Mouse (Mus musculus) kidney, embryonic 16.5 days (tissue): Measurements from ENCODE around the gene Iqcn. TPM values are rescaled to one million over a fixed set of nuclear protein-coding genes. Genes with fewer than 3 reads are reported as not detected.
A peak's percentile ranks its signal among the peaks of the same experiment; 100 is the strongest.

Source experiments
- ATAC-seq: fragments of 200-750 bp; cut with Nextera tagmentation; 2 replicates; pipeline ENCODE4 v1.8.0; 2017; ENCODE audit warnings: moderate TSS enrichment; ENCODE audit not compliant: low FRiP score, low TSS enrichment
- H3K27ac ChIP-seq: fragments of 300-500 bp; sonication (generic); 2 replicates; pipeline ENCODE4 v1.5.1; 2014; ENCODE audit warnings: low read length
- H3K27me3 ChIP-seq: fragments of 300-500 bp; sonication (generic); 2 replicates; pipeline ENCODE4 v1.6.1; 2014; ENCODE audit warnings: low read length, control low read depth, mixed read lengths; ENCODE audit not compliant: insufficient read depth
- H3K36me3 ChIP-seq: fragments of 300-500 bp; sonication (generic); 2 replicates; pipeline ENCODE4 v1.6.1; 2014; ENCODE audit warnings: low read length, control low read depth, mixed read lengths; ENCODE audit not compliant: insufficient read depth
- H3K4me1 ChIP-seq: fragments of 300-500 bp; sonication (generic); 2 replicates; pipeline ENCODE4 v1.6.1; 2014; ENCODE audit warnings: low read length, control low read depth, mixed read lengths; ENCODE audit not compliant: insufficient read depth
- H3K4me2 ChIP-seq: fragments of 300-500 bp; sonication (generic); replicated peaks from 2 replicates; pipeline ENCODE4 v1.6.1; 2014; ENCODE audit warnings: low read depth, low read length
- H3K4me3 ChIP-seq: fragments of 300-500 bp; sonication (generic); 2 replicates; pipeline ENCODE4 v1.5.1; 2014; ENCODE audit warnings: mild to moderate bottlenecking, low read length
- H3K9ac ChIP-seq: fragments of 300-500 bp; sonication (generic); replicated peaks from 2 replicates; pipeline ENCODE4 v1.6.1; 2014; ENCODE audit warnings: low read length
- H3K9me3 ChIP-seq: fragments of 300-500 bp; sonication (generic); 2 replicates; pipeline ENCODE4 v1.6.1; 2016; ENCODE audit warnings: low read length, control low read depth
- WGBS: fragments of 180-500 bp; shearing (Covaris S2); extraction: QIAGEN DNeasy Blood & Tissue Kit; methylation state at CpG from one replicate; pipeline ENCODE4 v1.1.7; 2014; 5-methylcytosine and 5-hydroxymethylcytosine counted together
- polyA plus RNA-seq: library from polyadenylated mRNA; unstranded; fragments of >200 nt; fragmentation: Nextera tagmentation; extraction: Ambion mirVana; gene quantifications from 2 replicates; pipeline ENCODE4 v1.2.1, GENCODE M21; 2015

Iqcn gene
- polyA plus RNA-seq, 1 experiment from 2014 or later = 0.04 TPM

- Histone ChIP-seq H3K4me1 (peaks cover 22% of the 10 kb centered on the region), H3K4me2 (no peak overlapping the region), H3K36me3 (no peaks in the 10 kb centered on the region), H3K9ac (no peak overlapping the region), H3K27ac (no peak overlapping the region), H3K9me3 (no peaks in the 10 kb centered on the region), H3K27me3 (peaks cover 55% of the 10 kb centered on the region), H3K4me3 (no peak overlapping the region)
- WGBS = 55% methylated on average over 11 of the region's 11 CpGs
- no peak for ATAC-seq
Measured at GRCm38 (mm10) chr8:70742176-70742575, 38.9 kb downstream of the Iqcn start.

GRCm38 (mm10) chr8:70742981-70743655 is 39.9 kb downstream of the Iqcn start:
- Histone ChIP-seq H3K27ac (no peak overlapping the region), H3K9me3 (no peaks in the 10 kb centered on the region), H3K4me1 (peaks cover 23% of the 10 kb centered on the region), H3K4me3 (peak overlapping the region; percentile 38), H3K27me3 (peaks cover 59% of the 10 kb centered on the region), H3K9ac (peak overlapping the region; percentile 58; the same call in 1 of the 2 replicates), H3K4me2 (peak overlapping the region; percentile 59), H3K36me3 (no peaks in the 10 kb centered on the region)
- 3% methylated on average over 38 of the region's 38 CpGs for WGBS
- no peak for ATAC-seq

- ATAC-seq = peak; percentile 20
- Histone ChIP-seq H3K4me1 (peaks cover 23% of the 10 kb centered on the region), H3K4me2 (peak overlapping the region; percentile 59), H3K27ac (no peak overlapping the region), H3K9me3 (no peaks in the 10 kb centered on the region), H3K9ac (peak overlapping the region; percentile 58), H3K36me3 (no peaks in the 10 kb centered on the region), H3K27me3 (peaks cover 64% of the 10 kb centered on the region), H3K4me3 (peak overlapping the region; percentile 38)
- 4% methylated on average over 48 of the region's 48 CpGs for WGBS
Measured at GRCm38 (mm10) chr8:70743656-70744590, 40.7 kb downstream of the Iqcn start.

GRCm38 (mm10) chr8:70744806-70745205 is 41.5 kb downstream of the Iqcn start:
- no peak overlapping the region for H3K27ac ChIP-seq
- H3K9ac ChIP-seq = no peak overlapping the region
- ATAC-seq = no peak
- WGBS = 43% methylated on average over 11 of the region's 11 CpGs
- H3K27me3 ChIP-seq = peaks cover 64% of the 10 kb centered on the region
- H3K4me1 ChIP-seq = peaks cover 23% of the 10 kb centered on the region
- no peak overlapping the region for H3K4me3 ChIP-seq
- no peaks in the 10 kb centered on the region for H3K36me3 ChIP-seq
- no peak overlapping the region; the same call in 1 of the 2 replicates for H3K4me2 ChIP-seq
- H3K9me3 ChIP-seq = no peaks in the 10 kb centered on the region

GRCm38 (mm10) chr8:70745691-70746220 is 42.5 kb downstream of the Iqcn start:
- peaks cover 64% of the 10 kb centered on the region for H3K27me3 ChIP-seq
- WGBS = 53% methylated on average over 19 of the region's 19 CpGs
- H3K4me1 ChIP-seq = peaks cover 23% of the 10 kb centered on the region
- no peak for ATAC-seq
- H3K27ac ChIP-seq = no peak overlapping the region
- no peak overlapping the region for H3K9ac ChIP-seq
- H3K9me3 ChIP-seq = no peaks in the 10 kb centered on the region
- no peak overlapping the region for H3K4me3 ChIP-seq
- H3K4me2 ChIP-seq = no peak overlapping the region
- H3K36me3 ChIP-seq = no peaks in the 10 kb centered on the region

- 46% methylated on average over 9 of the region's 9 CpGs for WGBS
- Histone ChIP-seq H3K9ac (no peak overlapping the region), H3K27me3 (peaks cover 57% of the 10 kb centered on the region), H3K4me1 (peaks cover 23% of the 10 kb centered on the region), H3K36me3 (no peaks in the 10 kb centered on the region), H3K27ac (no peak overlapping the region), H3K4me2 (no peak overlapping the region), H3K4me3 (no peak overlapping the region), H3K9me3 (no peaks in the 10 kb centered on the region)
- ATAC-seq = no peak
Measured at GRCm38 (mm10) chr8:70746676-70747075, 43.4 kb downstream of the Iqcn start.

GRCm38 (mm10) chr8:70747211-70747890 is 44.1 kb downstream of the Iqcn start:
- 70% methylated on average over 18 of the region's 18 CpGs for WGBS

GRCm38 (mm10) chr8:70748246-70749096 is 45.2 kb downstream of the Iqcn start:
- H3K4me1 ChIP-seq = peaks cover 27% of the 10 kb centered on the region
- no peaks in the 10 kb centered on the region for H3K9me3 ChIP-seq
- no peak overlapping the region for H3K4me2 ChIP-seq
- no peak overlapping the region for H3K27ac ChIP-seq
- ATAC-seq = no peak
- H3K4me3 ChIP-seq = no peak overlapping the region
- H3K27me3 ChIP-seq = peaks cover 41% of the 10 kb centered on the region
- no peak overlapping the region for H3K9ac ChIP-seq
- no peaks in the 10 kb centered on the region for H3K36me3 ChIP-seq
- WGBS = 90% methylated on average over 23 of the region's 23 CpGs

More at GRCm38 (mm10) chr8:70747211-70747890, 44.1 kb downstream of the Iqcn start:
- Histone ChIP-seq H3K9ac (no peak overlapping the region), H3K36me3 (no peaks in the 10 kb centered on the region), H3K4me1 (peaks cover 21% of the 10 kb centered on the region), H3K27ac (no peak overlapping the region), H3K27me3 (peaks cover 51% of the 10 kb centered on the region), H3K4me2 (no peak overlapping the region), H3K4me3 (no peak overlapping the region), H3K9me3 (no peaks in the 10 kb centered on the region)
- ATAC-seq = no peak
